Mouse (Mus musculus): Measurements from ENCODE around the gene Chid1.
"Not testable (repeated sequence)": the region's sequence is repeated elsewhere in the genome, so short reads cannot be mapped to it uniquely, and the experiment has no call there.

Chid1 gene

GRCm38 (mm10) chr7:141460391-141461113, 79.1 kb downstream of the Chid1 start, which contains the start of gene Cracr2b:
TSS of gene Cracr2b (plus strand) at chr7:141461094.
- DNase-seq, result no peak

GRCm38 (mm10) chr7:141460001-141460390, 79.7 kb downstream of the Chid1 start:
- no peak for DNase-seq

GRCm38 (mm10) chr7:141459301-141459711, 80.4 kb downstream of the Chid1 start:
- peak in 1 of 2 experiments; percentile 60 for DNase-seq

- DNase-seq, result no peak
Measured at GRCm38 (mm10) chr7:141458661-141459060, 81.0 kb downstream of the Chid1 start.

- DNase-seq, result peak; percentile 84 to 86
Measured at GRCm38 (mm10) chr7:141457986-141458660, 81.5 kb downstream of the Chid1 start.

GRCm38 (mm10) chr7:141457236-141457635, 82.4 kb downstream of the Chid1 start:
- DNase-seq, result peak in 1 of 2 experiments; percentile 40

GRCm38 (mm10) chr7:141456739-141457138, 82.9 kb downstream of the Chid1 start:
- DNase-seq, result peak in 1 of 2 experiments; percentile 57

GRCm38 (mm10) chr7:141455610-141456314, 83.9 kb downstream of the Chid1 start:
- peak; percentile 88 to 94 for DNase-seq

- peak; percentile 98 to 99 for DNase-seq
Measured at GRCm38 (mm10) chr7:141454967-141455551, 84.6 kb downstream of the Chid1 start, which contains the start of gene Pnpla2. TSS of gene Pnpla2 (plus strand) at chr7:141455198.

- no peak for DNase-seq
Measured at GRCm38 (mm10) chr7:141453636-141454035, 86.0 kb downstream of the Chid1 start.

- no peak for DNase-seq
Measured at GRCm38 (mm10) chr7:141451928-141452327, 87.7 kb downstream of the Chid1 start.

- DNase-seq, result peak; percentile 93 to 97
Measured at GRCm38 (mm10) chr7:141447110-141447991, 92.3 kb downstream of the Chid1 start, which contains the start of gene Rplp2. TSS of gene Rplp2 (plus strand) at chr7:141447370.

GRCm38 (mm10) chr7:141446374-141446773, 93.3 kb downstream of the Chid1 start:
- DNase-seq, result not testable (repeated sequence)

GRCm38 (mm10) chr7:141443828-141444237, 95.8 kb downstream of the Chid1 start, which contains the start of gene Pidd1:
TSS of gene Pidd1 (minus strand) at chr7:141444025.
- peak; percentile 77 to 88 for DNase-seq

All from kidney, postnatal 25 days (tissue).